Mouse (Mus musculus): ENCODE data around the gene Stard3. TPM values are rescaled to one million over a fixed set of nuclear protein-coding genes. Genes with fewer than 3 reads are reported as not detected.
A peak's percentile ranks its signal among the peaks of the same experiment; 100 is the strongest.

The Stard3 gene
- polyA plus RNA-seq, 1 experiment from 2014 or later, result 54.5 TPM

GRCm38 (mm10) chr11:98387056-98387577 lies 28.9 kb downstream of the Stard3 start:
- Histone ChIP-seq H3K4me1 (peaks cover 31% of the 10 kb centered on the region), H3K27me3 (ENCODE audit: low read depth, poor library complexity, severe bottlenecking) (peaks cover 90% of the 10 kb centered on the region), H3K36me3 (no peaks in the 10 kb centered on the region), H3K27ac (replicated peaks) (no peak overlapping the region), H3K9me3 (replicated peaks) (no peaks in the 10 kb centered on the region), H3K4me3 (no peak overlapping the region)
- no peak for DNase-seq (ENCODE audit: low spot score)
- 54% methylated on average over 14 of the region's 14 CpGs for WGBS

GRCm38 (mm10) chr11:98388282-98388681 lies 30.1 kb downstream of the Stard3 start:
- H3K4me1 ChIP-seq, result peaks cover 37% of the 10 kb centered on the region
- no peaks in the 10 kb centered on the region for H3K9me3 ChIP-seq (replicated peaks)
- H3K36me3 ChIP-seq, result no peaks in the 10 kb centered on the region
- DNase-seq (ENCODE audit: low spot score), result no peak
- no peak overlapping the region for H3K27ac ChIP-seq (replicated peaks)
- WGBS, result 70% methylated on average over 10 of the region's 10 CpGs
- peaks cover 96% of the 10 kb centered on the region for H3K27me3 ChIP-seq (ENCODE audit: low read depth, poor library complexity, severe bottlenecking)
- no peak overlapping the region for H3K4me3 ChIP-seq

GRCm38 (mm10) chr11:98389221-98389780 lies 31.1 kb downstream of the Stard3 start:
- Histone ChIP-seq H3K36me3 (no peaks in the 10 kb centered on the region), H3K9me3 (replicated peaks) (no peaks in the 10 kb centered on the region), H3K4me3 (no peak overlapping the region), H3K27ac (replicated peaks) (no peak overlapping the region), H3K27me3 (ENCODE audit: low read depth, poor library complexity, severe bottlenecking) (peaks cover 86% of the 10 kb centered on the region), H3K4me1 (peaks cover 39% of the 10 kb centered on the region)
- 27% methylated on average over 9 of the region's 9 CpGs for WGBS
- DNase-seq (ENCODE audit: low spot score), result peak; percentile 47

GRCm38 (mm10) chr11:98390141-98390540 lies 32.0 kb downstream of the Stard3 start:
- peaks cover 77% of the 10 kb centered on the region for H3K27me3 ChIP-seq (ENCODE audit: low read depth, poor library complexity, severe bottlenecking)
- no peak overlapping the region for H3K4me3 ChIP-seq
- H3K36me3 ChIP-seq, result no peaks in the 10 kb centered on the region
- H3K4me1 ChIP-seq, result peaks cover 41% of the 10 kb centered on the region
- H3K27ac ChIP-seq (replicated peaks), result no peak overlapping the region
- H3K9me3 ChIP-seq (replicated peaks), result no peaks in the 10 kb centered on the region
- no peak for DNase-seq (ENCODE audit: low spot score)
- 76% methylated on average over 12 of the region's 12 CpGs for WGBS

DNA sequence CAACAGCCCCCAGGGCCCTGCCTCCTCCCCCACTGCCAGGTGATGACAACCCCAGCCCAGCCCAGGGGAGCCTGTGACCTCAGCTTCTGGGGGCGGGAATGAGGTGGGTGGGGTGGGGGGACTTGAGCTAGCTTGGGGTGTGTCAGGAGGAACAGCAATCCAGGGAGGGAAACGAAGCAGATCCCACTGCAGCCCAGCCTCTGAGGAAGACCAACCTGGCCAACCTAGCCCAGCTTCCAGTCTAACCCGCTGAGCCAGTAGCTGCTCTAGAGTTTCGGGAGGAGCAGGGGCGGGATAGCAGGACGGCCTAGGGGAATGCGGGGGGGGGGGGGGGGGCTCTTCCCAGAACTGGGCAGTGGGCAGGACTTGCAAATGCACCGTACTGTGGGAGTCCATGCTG lies 33.9 kb downstream of the Stard3 start:
- no peaks in the 10 kb centered on the region for H3K9me3 ChIP-seq (replicated peaks)
- peaks cover 34% of the 10 kb centered on the region for H3K4me1 ChIP-seq
- DNase-seq (ENCODE audit: low spot score), result no peak
- H3K27ac ChIP-seq (replicated peaks), result no peak overlapping the region
- H3K27me3 ChIP-seq (ENCODE audit: low read depth, poor library complexity, severe bottlenecking), result peaks cover 58% of the 10 kb centered on the region
- H3K4me3 ChIP-seq, result no peak overlapping the region
- H3K36me3 ChIP-seq, result no peaks in the 10 kb centered on the region
- 20% methylated on average over 8 of the region's 8 CpGs for WGBS

GRCm38 (mm10) chr11:98392645-98393044 lies 34.5 kb downstream of the Stard3 start:
- Histone ChIP-seq H3K4me1 (peaks cover 34% of the 10 kb centered on the region), H3K27ac (replicated peaks) (no peak overlapping the region), H3K9me3 (replicated peaks) (no peaks in the 10 kb centered on the region), H3K27me3 (ENCODE audit: low read depth, poor library complexity, severe bottlenecking) (peaks cover 52% of the 10 kb centered on the region), H3K4me3 (no peak overlapping the region), H3K36me3 (no peaks in the 10 kb centered on the region)
- WGBS, result 44% methylated on average over 4 of the region's 4 CpGs
- no peak for DNase-seq (ENCODE audit: low spot score)

GRCm38 (mm10) chr11:98393317-98393716 lies 35.1 kb downstream of the Stard3 start:
- Histone ChIP-seq H3K4me3 (no peak overlapping the region), H3K27ac (replicated peaks) (no peak overlapping the region), H3K36me3 (no peaks in the 10 kb centered on the region), H3K4me1 (peaks cover 34% of the 10 kb centered on the region), H3K27me3 (ENCODE audit: low read depth, poor library complexity, severe bottlenecking) (peaks cover 45% of the 10 kb centered on the region), H3K9me3 (replicated peaks) (no peaks in the 10 kb centered on the region)
- 77% methylated on average over 6 of the region's 6 CpGs for WGBS
- no peak for DNase-seq (ENCODE audit: low spot score)

- H3K4me3 ChIP-seq, result no peak overlapping the region
- DNase-seq (ENCODE audit: low spot score), result no peak
Measured at GRCm38 (mm10) chr11:98394301-98394700, 36.1 kb downstream of the Stard3 start.

DNA sequence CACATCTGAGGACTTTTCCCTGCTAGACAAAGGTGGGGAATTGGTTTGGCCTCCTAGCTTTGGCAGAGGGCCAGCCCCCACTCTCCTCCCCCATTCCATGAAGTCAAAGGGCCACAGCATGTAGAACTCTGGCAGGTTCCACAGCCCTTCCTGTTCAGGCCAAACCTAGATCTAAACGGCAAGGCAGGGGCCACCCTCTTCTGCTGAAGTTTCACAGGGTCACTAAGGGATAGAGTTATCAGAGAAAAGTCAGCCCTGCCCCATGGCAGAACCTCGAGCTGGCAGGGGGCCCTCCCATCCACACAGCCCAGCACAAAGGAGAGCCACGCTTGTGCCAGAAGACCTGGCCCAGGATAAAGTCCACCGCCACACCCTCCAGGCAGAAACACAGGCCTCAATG lies 36.9 kb downstream of the Stard3 start:
- Histone ChIP-seq H3K36me3 (no peaks in the 10 kb centered on the region), H3K4me3 (no peak overlapping the region), H3K27ac (replicated peaks) (no peak overlapping the region), H3K4me1 (peaks cover 27% of the 10 kb centered on the region), H3K27me3 (ENCODE audit: low read depth, poor library complexity, severe bottlenecking) (peaks cover 28% of the 10 kb centered on the region), H3K9me3 (replicated peaks) (no peaks in the 10 kb centered on the region)
- DNase-seq (ENCODE audit: low spot score), result no peak
- 61% methylated on average over 4 of the region's 4 CpGs for WGBS

More at GRCm38 (mm10) chr11:98394301-98394700, 36.1 kb downstream of the Stard3 start:
- H3K4me1 ChIP-seq, result peaks cover 24% of the 10 kb centered on the region
- no peaks in the 10 kb centered on the region for H3K36me3 ChIP-seq
- no peak overlapping the region for H3K27ac ChIP-seq (replicated peaks)
- H3K27me3 ChIP-seq (ENCODE audit: low read depth, poor library complexity, severe bottlenecking), result peaks cover 36% of the 10 kb centered on the region
- H3K9me3 ChIP-seq (replicated peaks), result no peaks in the 10 kb centered on the region
- WGBS, result 68% methylated on average over 6 of the region's 6 CpGs

GRCm38 (mm10) chr11:98397946-98398345 lies 39.8 kb downstream of the Stard3 start:
- H3K9me3 ChIP-seq (replicated peaks), result no peaks in the 10 kb centered on the region
- no peaks in the 10 kb centered on the region for H3K36me3 ChIP-seq
- no peak for DNase-seq (ENCODE audit: low spot score)
- no peaks in the 10 kb centered on the region for H3K27me3 ChIP-seq (ENCODE audit: low read depth, poor library complexity, severe bottlenecking)
- no peak overlapping the region for H3K4me3 ChIP-seq
- peaks cover 22% of the 10 kb centered on the region for H3K4me1 ChIP-seq
- no peak overlapping the region for H3K27ac ChIP-seq (replicated peaks)
- WGBS, result 92% methylated on average over 7 of the region's 7 CpGs

GRCm38 (mm10) chr11:98400161-98400726 lies 42.1 kb downstream of the Stard3 start, which contains the start of gene Pgap3:
Gene Pgap3, minus strand, starts transcription at chr11:98400490.
- Histone ChIP-seq H3K9me3 (replicated peaks) (no peaks in the 10 kb centered on the region), H3K27me3 (ENCODE audit: low read depth, poor library complexity, severe bottlenecking) (no peaks in the 10 kb centered on the region), H3K4me1 (peaks cover 13% of the 10 kb centered on the region), H3K36me3 (no peaks in the 10 kb centered on the region), H3K27ac (replicated peaks) (peak within 1 kb of the TSS; percentile 94), H3K4me3 (peak within 1 kb of the TSS; percentile 64)
- peak; percentile 91 for DNase-seq (ENCODE audit: low spot score)
- under 1% methylated on average over 40 of the region's 40 CpGs for WGBS

DNA sequence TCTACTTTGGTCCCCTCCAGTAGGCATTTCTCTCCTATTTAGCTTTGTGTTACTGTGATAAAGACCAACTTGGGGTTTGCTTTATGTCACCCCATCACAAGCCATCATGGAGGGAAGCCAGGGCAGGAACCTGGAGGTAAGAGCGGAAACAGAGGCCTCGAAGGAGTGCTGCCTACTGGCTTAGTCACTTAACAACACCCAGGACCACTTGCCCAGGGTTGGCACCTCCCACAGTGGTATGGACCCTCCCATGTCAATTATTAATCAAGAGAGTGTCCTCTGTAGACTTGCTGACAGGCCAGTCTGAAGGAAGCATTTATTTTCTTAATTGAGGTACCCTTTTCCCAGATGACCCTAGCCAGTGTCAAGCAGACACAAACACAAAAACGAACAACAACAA lies 42.6 kb downstream of the Stard3 start:
- peaks cover 13% of the 10 kb centered on the region for H3K4me1 ChIP-seq
- no peaks in the 10 kb centered on the region for H3K36me3 ChIP-seq
- no peak for DNase-seq (ENCODE audit: low spot score)
- H3K9me3 ChIP-seq (replicated peaks), result no peaks in the 10 kb centered on the region
- H3K4me3 ChIP-seq, result peak overlapping the region; percentile 64
- 58% methylated on average over 3 of the region's 3 CpGs for WGBS
- no peaks in the 10 kb centered on the region for H3K27me3 ChIP-seq (ENCODE audit: low read depth, poor library complexity, severe bottlenecking)
- peak overlapping the region; percentile 94 for H3K27ac ChIP-seq (replicated peaks)

GRCm38 (mm10) chr11:98406621-98407020 lies 48.5 kb downstream of the Stard3 start:
- Histone ChIP-seq H3K4me1 (peaks cover 19% of the 10 kb centered on the region), H3K9me3 (replicated peaks) (no peaks in the 10 kb centered on the region), H3K27me3 (ENCODE audit: low read depth, poor library complexity, severe bottlenecking) (peaks cover 26% of the 10 kb centered on the region), H3K36me3 (no peaks in the 10 kb centered on the region), H3K27ac (replicated peaks) (no peak overlapping the region), H3K4me3 (no peak overlapping the region)
- WGBS, result 76% methylated on average over 6 of the region's 6 CpGs
- no peak for DNase-seq (ENCODE audit: low spot score)

Measured in midbrain, embryonic 10.5 days (tissue).